Mouse (Mus musculus) bone marrow macrophage, adult 2 months (primary cell): ENCODE measurements around the gene Chrna5.

Experiments
- CTCF ChIP-seq: IDR thresholded peaks from 2 replicates; pipeline ENCODE4 v1.5.1; 2012; ENCODE audit warnings: low read depth, mild to moderate bottlenecking, low read length, moderate library complexity
- POLR2A ChIP-seq: IDR thresholded peaks from 2 replicates; pipeline ENCODE4 v1.6.1; 2012; ENCODE audit warnings: mild to moderate bottlenecking, low read depth, low read length, borderline replicate concordance

DNA sequence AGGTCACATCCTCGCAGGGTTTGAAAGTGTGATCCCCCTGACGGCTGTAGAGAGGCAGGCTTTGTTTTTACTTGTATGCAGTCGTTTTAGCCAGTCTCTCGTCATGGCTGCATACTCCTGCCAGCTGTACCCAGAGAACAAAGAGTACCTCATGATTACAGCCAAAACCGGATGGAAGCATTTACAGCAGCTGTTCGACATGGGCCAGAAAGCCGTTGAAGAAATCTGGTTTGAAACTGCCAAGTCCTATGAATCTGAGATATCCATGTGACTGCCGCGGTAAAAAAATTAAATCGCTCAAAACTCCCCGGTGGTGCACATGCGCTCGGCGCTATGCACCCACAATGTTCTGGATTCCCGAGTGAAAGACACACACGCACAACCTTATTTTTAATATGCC is 34.4 kb upstream of the Chrna5 start:
- no peak for TF ChIP-seq CTCF
- TF ChIP-seq POLR2A = no peak
